Mouse (Mus musculus): Measurements from ENCODE around the gene Tesk1. TPM values are rescaled to one million over a fixed set of nuclear protein-coding genes. Genes with fewer than 3 reads are reported as not detected.

The Tesk1 gene
- polyA plus RNA-seq, 1 experiment from 2014 or later, result 12.7 TPM

DNA sequence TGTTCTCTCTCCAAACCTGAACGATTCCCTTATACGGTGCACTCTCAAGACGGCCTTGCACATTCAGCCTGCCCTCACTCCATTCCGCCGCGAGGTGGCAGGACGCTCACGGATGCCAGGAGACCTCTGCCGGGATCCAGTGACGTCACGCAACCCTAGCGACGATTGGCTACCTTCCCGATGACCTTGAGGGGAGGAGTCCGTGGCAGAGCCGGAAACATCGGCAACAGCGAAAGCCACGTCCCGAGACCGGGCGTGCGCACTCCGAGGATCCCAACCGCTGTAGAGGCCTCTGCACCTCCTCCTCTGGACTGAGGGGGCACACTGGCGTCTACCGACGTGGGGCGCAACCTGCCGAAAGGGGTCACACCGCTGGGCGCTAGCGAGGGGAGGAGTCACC is 305 bp downstream of the Tesk1 start:
- ATAC-seq (ENCODE audit: low FRiP score, low read depth), result peak; percentile 94
- Histone ChIP-seq H3K4me1 (peaks cover 13% of the 10 kb centered on the region), H3K27ac (replicated peaks) (peak overlapping the region; percentile 96), H3K9me3 (no peaks in the 10 kb centered on the region), H3K27me3 (0 out of 2 replicates have a peak, but pooled peaks cover 3% of the 10 kb centered on the region), H3K4me3 (peak overlapping the region; percentile 96), H3K9ac (replicated peaks) (peak overlapping the region; percentile 100), H3K4me2 (replicated peaks) (peak overlapping the region; percentile 92), H3K36me3 (peaks cover 23% of the 10 kb centered on the region)
- WGBS, result under 1% methylated on average over 33 of the region's 33 CpGs

DNA sequence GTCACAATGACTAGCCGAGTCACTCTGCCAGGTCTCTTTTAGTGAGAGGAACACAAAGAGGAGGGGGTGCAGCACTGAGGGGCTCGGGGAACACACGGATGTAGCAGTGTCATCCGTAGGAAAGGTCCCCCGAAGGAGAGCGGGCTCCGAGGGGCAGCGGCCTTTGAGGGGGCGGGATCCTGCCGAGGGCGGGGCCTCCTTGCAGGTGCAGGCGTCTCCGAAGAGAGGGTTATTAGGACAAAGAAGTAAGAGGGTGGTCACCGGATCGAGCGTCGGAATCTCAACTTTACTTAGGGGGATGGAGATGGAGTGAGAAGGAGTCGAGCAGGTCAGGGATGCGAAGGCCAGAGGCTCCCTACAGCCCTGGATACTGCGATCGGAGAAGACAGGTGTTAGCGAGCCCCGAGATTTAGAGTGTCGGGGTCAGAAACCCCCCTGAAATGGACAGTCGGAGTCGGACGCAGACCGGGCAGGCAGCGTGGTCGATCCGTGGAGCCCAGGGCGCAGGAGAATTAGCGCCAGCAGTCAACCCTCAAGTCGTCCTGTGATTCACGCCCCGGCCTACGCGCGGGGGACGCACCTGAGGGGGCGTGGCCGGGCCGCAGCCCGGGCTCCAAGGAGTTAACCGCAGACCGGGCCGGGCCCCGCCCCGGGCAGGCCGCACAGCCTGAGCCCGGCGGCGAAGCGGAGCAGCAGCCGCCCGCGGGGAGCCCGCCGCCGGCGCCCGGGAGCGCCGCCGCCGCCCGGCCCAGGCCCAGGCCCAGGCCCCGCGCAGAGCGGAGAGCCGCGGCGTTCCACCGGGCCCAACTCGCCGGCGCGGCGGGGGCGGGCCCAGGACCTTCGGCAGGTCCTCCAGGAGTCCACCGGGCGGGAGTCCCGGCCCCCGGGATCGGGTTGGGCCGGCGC is 970 bp downstream of the Tesk1 start:
- Histone ChIP-seq H3K9ac (replicated peaks) (peak overlapping the region; percentile 100), H3K4me1 (peaks cover 13% of the 10 kb centered on the region), H3K9me3 (no peaks in the 10 kb centered on the region), H3K4me2 (replicated peaks) (peak overlapping the region; percentile 92), H3K27ac (replicated peaks) (peak overlapping the region; percentile 96), H3K36me3 (peaks cover 29% of the 10 kb centered on the region), H3K27me3 (0 out of 2 replicates have a peak, but pooled peaks cover 3% of the 10 kb centered on the region), H3K4me3 (peak overlapping the region; percentile 96)
- under 1% methylated on average over 73 of the region's 88 CpGs for WGBS
- peak; percentile 63 for ATAC-seq (ENCODE audit: low FRiP score, low read depth)

DNA sequence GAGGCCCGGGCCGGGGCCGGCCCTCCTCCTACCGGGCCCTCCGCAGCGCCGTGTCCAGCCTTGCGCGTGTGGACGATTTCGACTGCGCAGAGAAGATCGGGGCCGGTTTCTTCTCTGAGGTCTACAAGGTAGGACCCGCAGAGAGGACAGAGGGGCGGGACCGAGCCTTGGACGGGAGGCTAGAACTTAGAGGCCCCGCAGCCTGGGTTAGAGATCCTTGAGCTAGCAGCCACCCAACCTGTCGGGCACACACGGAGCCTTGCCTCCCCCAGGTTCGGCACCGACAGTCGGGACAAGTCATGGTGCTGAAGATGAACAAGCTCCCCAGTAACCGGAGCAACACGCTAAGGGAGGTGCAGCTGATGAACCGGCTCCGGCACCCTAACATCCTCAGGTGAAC is 1.8 kb downstream of the Tesk1 start:
- under 1% methylated on average over 28 of the region's 28 CpGs for whole genome bisulfite sequencing
- peak overlapping the region; percentile 96 for H3K27ac ChIP-seq (replicated peaks)
- 0 out of 2 replicates have a peak, but pooled peaks cover 3% of the 10 kb centered on the region for H3K27me3 ChIP-seq
- H3K4me2 ChIP-seq (replicated peaks), result peak overlapping the region; percentile 92
- H3K4me3 ChIP-seq, result peak overlapping the region; percentile 96
- peak overlapping the region; percentile 100 for H3K9ac ChIP-seq (replicated peaks)
- 0 out of 2 replicates have a peak, but pooled peaks have one; percentile 4 for ATAC-seq (ENCODE audit: low FRiP score, low read depth)
- H3K4me1 ChIP-seq, result peaks cover 13% of the 10 kb centered on the region
- no peaks in the 10 kb centered on the region for H3K9me3 ChIP-seq
- H3K36me3 ChIP-seq, result peaks cover 37% of the 10 kb centered on the region

DNA sequence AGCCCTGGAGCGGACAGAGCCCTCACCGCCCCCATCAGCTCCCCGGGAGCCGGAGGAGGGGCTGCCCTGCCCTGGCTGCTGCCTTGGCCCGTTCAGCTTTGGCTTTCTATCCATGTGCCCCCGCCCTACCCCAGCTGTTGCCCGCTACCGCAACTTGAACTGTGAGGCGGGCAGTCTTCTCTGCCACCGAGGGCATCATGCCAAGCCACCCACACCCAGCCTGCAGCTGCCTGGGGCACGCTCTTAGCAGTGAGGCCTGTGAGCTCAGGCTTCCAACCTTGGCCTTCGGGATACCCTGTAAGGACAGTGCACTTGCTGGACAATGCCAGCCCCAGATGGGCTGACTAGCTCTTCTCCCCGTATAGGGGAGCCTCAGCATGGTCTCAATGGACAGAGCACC is 5.5 kb downstream of the Tesk1 start:
- no peak for ATAC-seq (ENCODE audit: low FRiP score, low read depth)
- Histone ChIP-seq H3K9ac (replicated peaks) (no peak overlapping the region), H3K9me3 (no peaks in the 10 kb centered on the region), H3K4me1 (peaks cover 13% of the 10 kb centered on the region), H3K4me3 (no peak overlapping the region), H3K36me3 (peaks cover 38% of the 10 kb centered on the region), H3K4me2 (replicated peaks) (no peak overlapping the region), H3K27me3 (peaks cover 7% of the 10 kb centered on the region), H3K27ac (replicated peaks) (no peak overlapping the region)
- WGBS, result 89% methylated on average over 13 of the region's 13 CpGs

DNA sequence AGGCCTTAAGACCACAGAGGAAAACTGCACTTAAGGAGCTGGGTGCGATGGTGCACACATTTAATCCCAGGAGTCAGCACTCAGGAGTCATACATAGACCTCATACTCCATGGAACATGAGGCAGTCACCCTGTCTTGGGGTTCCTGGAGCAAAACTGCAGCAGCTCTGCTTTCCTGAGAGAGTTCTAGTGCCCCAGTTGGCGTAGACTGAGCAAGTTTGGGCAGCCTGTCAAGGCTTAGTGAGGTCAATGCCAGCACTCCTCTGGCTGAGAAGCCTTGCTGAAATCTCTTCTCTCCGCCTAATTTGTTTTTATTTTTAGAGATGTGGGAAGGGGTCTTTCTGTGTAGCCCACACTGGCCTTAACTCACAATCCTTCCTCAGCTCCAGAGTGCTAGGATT is 6.8 kb downstream of the Tesk1 start:
- Histone ChIP-seq H3K9me3 (no peaks in the 10 kb centered on the region), H3K27me3 (peaks cover 20% of the 10 kb centered on the region), H3K36me3 (peaks cover 38% of the 10 kb centered on the region), H3K4me1 (peaks cover 16% of the 10 kb centered on the region), H3K9ac (replicated peaks) (no peak overlapping the region), H3K4me3 (no peak overlapping the region), H3K4me2 (replicated peaks) (no peak overlapping the region), H3K27ac (replicated peaks) (no peak overlapping the region)
- ATAC-seq (ENCODE audit: low FRiP score, low read depth), result no peak
- 86% methylated on average over 3 of the region's 3 CpGs for WGBS

DNA sequence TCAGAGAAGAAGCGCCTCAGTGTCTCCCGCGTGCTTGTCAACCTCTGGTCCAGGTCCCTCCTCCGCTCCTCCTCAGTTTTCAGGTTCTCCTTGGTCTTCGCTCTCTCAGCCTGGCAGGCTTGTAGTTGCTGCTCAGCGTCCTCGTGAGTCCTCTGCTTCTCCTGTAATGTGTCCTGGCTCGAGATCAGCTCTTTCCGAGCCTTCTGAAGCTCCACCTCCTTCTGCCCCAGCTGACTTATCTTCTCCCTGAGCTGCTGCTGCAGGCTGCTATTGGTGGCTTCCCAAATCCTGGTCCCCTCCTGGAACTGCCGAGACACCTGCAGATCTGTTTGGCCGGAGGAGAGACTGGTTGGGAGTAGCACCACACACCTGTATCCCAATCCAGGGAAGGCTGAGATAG is 10.6 kb downstream of the Tesk1 start:
- Histone ChIP-seq H3K4me3 (no peak overlapping the region), H3K4me1 (peaks cover 14% of the 10 kb centered on the region), H3K9me3 (no peaks in the 10 kb centered on the region), H3K36me3 (peaks cover 13% of the 10 kb centered on the region), H3K4me2 (replicated peaks) (no peak overlapping the region), H3K27me3 (peaks cover 42% of the 10 kb centered on the region), H3K27ac (replicated peaks) (no peak overlapping the region), H3K9ac (replicated peaks) (no peak overlapping the region)
- 66% methylated on average over 11 of the region's 11 CpGs for WGBS
- ATAC-seq (ENCODE audit: low FRiP score, low read depth), result no peak

DNA sequence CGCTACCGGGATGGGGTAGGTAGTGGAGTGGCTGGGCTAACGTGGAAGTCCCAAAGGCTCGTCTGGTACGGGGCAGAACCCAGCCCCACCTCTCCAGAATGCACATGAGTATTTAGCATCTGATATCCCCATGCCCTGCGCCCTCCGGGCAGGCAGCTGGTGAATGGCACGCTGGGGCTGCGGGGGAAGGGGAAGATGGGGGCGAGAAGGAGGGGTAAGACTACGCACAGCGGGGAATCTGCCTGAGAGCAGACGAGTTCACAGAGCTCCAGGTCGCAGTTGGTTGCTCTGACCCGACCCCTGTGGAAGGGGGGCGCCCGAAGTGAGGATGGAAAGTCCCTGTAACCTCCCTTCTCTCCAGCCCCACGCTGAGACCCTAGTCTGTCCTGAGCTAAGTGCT is 11.7 kb downstream of the Tesk1 start:
- WGBS, result 2% methylated on average over 18 of the region's 18 CpGs
- no peak overlapping the region for H3K27ac ChIP-seq (replicated peaks)
- ATAC-seq (ENCODE audit: low FRiP score, low read depth), result peak; percentile 52; the same call in 1 of the 2 replicates

DNA sequence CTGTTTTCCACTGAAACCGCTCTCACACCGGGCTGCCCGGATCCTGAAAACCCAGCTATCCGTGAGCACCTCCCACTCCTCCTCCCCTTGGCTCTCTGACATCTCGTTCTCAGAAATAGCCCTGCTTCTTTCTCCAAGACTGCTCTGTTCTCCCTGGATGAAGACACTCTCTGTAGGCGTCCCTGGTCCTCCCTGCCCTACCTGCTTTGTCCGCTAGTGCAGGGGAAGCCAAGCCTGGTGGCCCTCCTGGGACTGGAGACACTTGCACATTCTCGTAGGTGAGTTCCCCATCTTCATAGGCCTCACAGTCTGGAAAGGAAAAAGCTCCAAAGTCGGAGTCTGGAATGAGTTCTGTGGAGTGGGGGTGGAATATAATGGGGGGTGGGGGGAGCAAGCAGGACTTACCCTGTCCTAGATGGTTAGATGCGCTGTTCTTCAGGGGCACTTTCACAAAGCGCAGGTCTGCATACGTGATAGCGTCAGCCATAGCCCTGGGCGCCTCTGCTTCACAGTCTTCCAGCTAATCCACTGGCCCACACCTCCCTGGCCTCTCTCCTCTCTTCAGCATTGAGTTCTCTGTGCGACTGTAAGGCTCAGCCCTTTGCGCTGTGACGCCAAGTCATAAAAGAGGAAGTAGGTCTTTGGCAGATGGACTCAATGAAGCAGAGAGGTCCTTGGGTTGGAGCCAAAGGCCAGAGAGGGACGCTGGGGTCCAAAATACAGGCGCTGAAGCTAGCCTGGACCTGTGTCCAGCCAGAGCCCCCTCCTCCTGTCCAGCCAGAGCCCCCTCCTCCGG is 12.5 kb downstream of the Tesk1 start, which contains the start of gene Cd72:
TSS of gene Cd72 (minus strand) at position 588 of the 796 bp plus-strand sequence.
- H3K4me1 ChIP-seq, result peaks cover 15% of the 10 kb centered on the region
- no peak for ATAC-seq (ENCODE audit: low FRiP score, low read depth)
- H3K4me3 ChIP-seq, result peak within 1 kb of the TSS; percentile 26
- peaks cover 47% of the 10 kb centered on the region for H3K27me3 ChIP-seq
- 31% methylated on average over 20 of the region's 20 CpGs for WGBS
- H3K4me2 ChIP-seq (replicated peaks), result peak within 1 kb of the TSS; percentile 48
- H3K9ac ChIP-seq (replicated peaks), result 0 out of 2 replicates have a peak within 1 kb of the TSS, but pooled peaks have one; percentile 11
- no peaks in the 10 kb centered on the region for H3K9me3 ChIP-seq
- no peaks in the 10 kb centered on the region for H3K36me3 ChIP-seq
- no peak within 1 kb of the TSS for H3K27ac ChIP-seq (replicated peaks)

More for the DNA sequence above, 11.7 kb downstream of the Tesk1 start:
- Histone ChIP-seq H3K9me3 (no peaks in the 10 kb centered on the region), H3K4me1 (peaks cover 15% of the 10 kb centered on the region), H3K9ac (replicated peaks) (0 out of 2 replicates have a peak overlapping the region, but pooled peaks have one; percentile 11), H3K27me3 (peaks cover 46% of the 10 kb centered on the region), H3K36me3 (peaks cover 2% of the 10 kb centered on the region; the same call in 1 of the 2 replicates), H3K4me2 (replicated peaks) (peak overlapping the region; percentile 48), H3K4me3 (peak overlapping the region; percentile 26)

DNA sequence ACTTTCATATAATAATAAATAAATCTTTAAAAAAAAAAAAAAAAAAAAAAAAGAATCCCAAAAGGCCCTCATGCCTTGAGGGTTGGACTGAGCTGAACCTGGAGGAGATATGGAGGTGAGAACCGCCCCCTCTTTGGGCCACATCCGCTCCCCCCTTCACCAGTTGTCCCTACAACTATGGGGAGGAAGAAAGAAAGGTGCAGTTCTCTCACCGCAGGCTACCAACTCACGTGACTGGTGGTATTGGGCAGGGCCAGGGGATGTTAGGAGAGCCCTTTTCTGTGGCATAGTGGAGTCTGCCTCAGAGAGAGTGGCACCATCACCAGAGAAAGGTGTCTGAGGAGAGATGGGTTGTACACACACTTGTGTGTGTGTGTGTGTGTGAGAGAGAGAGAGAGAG is 14.7 kb downstream of the Tesk1 start:
- 25% methylated on average over 4 of the region's 4 CpGs for WGBS
- H3K9me3 ChIP-seq, result no peaks in the 10 kb centered on the region
- H3K9ac ChIP-seq (replicated peaks), result no peak overlapping the region
- H3K4me1 ChIP-seq, result peaks cover 15% of the 10 kb centered on the region
- no peak overlapping the region for H3K27ac ChIP-seq (replicated peaks)
- H3K4me2 ChIP-seq (replicated peaks), result no peak overlapping the region
- no peak for ATAC-seq (ENCODE audit: low FRiP score, low read depth)
- no peak overlapping the region for H3K4me3 ChIP-seq
- peaks cover 47% of the 10 kb centered on the region for H3K27me3 ChIP-seq
- no peaks in the 10 kb centered on the region for H3K36me3 ChIP-seq

DNA sequence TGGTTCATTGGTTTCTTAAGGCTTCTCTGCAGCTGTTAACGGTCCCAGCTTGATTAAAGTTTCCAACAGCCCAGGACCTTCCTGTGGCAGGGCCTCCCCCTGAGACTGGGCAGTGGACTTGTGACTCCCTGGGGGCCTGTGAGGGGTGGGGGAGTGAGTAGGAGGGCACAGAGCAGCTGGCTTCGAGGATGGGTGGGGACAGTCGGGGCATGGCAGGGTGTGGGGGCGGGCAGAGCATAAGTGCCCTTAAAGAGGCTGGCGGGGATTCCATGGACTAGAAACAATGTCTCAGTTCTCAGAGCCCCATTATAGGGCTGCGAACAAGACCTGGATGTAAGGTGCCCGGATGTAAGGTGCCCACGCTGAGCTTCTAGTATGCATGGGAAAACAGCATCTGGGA is 15.4 kb downstream of the Tesk1 start:
- H3K4me3 ChIP-seq, result no peak overlapping the region
- WGBS, result 24% methylated on average over 8 of the region's 8 CpGs

DNA sequence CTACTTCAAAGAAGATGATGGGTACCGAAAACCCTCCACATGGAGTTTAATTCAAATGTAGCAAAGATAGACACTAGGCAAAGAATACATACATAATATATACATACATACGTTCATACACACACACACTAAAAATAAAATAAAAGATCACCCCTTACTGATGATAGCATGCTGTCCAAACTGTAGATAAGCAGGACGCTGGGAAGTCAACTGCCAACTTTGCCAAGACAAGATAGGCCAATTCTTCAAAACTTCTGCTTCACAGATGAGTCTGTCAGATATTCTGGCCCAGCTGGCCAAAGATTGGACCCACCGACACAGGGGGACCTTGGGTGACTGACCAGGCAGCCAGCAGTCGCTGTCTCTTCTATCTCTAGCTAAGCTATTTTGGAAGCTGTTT is 21.4 kb downstream of the Tesk1 start:
- no peaks in the 10 kb centered on the region for H3K9me3 ChIP-seq
- no peak overlapping the region for H3K27ac ChIP-seq (replicated peaks)
- H3K4me1 ChIP-seq, result no peaks in the 10 kb centered on the region
- no peak for ATAC-seq (ENCODE audit: low FRiP score, low read depth)
- no peak overlapping the region for H3K4me3 ChIP-seq
- H3K4me2 ChIP-seq (replicated peaks), result no peak overlapping the region
- no peak overlapping the region for H3K9ac ChIP-seq (replicated peaks)
- no peaks in the 10 kb centered on the region for H3K36me3 ChIP-seq
- WGBS, result 88% methylated on average over 5 of the region's 5 CpGs
- 0 out of 2 replicates have a peak, but pooled peaks cover 4% of the 10 kb centered on the region for H3K27me3 ChIP-seq

More for the DNA sequence above, 15.4 kb downstream of the Tesk1 start:
- no peak for ATAC-seq (ENCODE audit: low FRiP score, low read depth)
- Histone ChIP-seq H3K9me3 (no peaks in the 10 kb centered on the region), H3K9ac (replicated peaks) (no peak overlapping the region), H3K4me2 (replicated peaks) (no peak overlapping the region), H3K4me1 (peaks cover 15% of the 10 kb centered on the region), H3K36me3 (no peaks in the 10 kb centered on the region), H3K27me3 (peaks cover 41% of the 10 kb centered on the region), H3K27ac (replicated peaks) (no peak overlapping the region)

All from midbrain, embryonic 12.5 days (tissue).